Mouse (Mus musculus): Measurements from ENCODE around the gene Chd9. TPM values are rescaled to one million over a fixed set of nuclear protein-coding genes. Genes with fewer than 3 reads are reported as not detected.

Gene Chd9
- polyA plus RNA-seq, 1 experiment from 2014 or later = 70.1 TPM

DNA sequence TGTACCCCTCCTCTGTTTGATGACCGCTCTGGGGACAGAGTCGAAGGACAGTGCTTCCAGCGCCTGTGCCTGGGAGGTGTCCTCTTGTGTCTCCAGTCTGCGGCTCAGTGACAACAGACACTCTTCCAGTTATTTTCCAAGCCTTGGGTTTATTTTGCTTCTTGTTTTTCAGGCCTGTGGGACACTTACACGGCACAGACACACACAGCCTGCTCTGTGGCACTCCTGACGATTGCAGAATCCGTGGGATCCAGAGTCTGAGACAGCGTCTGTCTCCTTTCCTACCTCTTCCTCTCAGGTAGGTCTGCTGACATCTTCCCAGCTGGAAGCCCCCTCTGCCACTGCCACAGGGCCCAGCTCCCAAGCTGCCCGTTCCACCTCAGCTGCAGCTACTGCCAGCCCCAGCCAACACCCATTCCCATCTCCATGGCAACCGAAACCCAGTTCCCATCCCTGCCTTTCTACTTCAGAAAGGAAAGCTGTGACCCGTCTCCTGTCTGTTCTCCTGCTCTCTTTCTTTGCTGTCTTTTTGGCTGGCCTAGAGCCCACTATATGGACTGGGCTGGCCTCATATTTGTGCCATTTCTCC is 21.4 kb downstream of the Chd9 start:
- Histone ChIP-seq H3K27me3 (ENCODE audit: control insufficient read depth, insufficient read depth, low read length) (no peaks in the 10 kb centered on the region), H3K9me3 (ENCODE audit: control insufficient read depth, low read length) (no peaks in the 10 kb centered on the region), H3K27ac (ENCODE audit: low read depth, low read length) (no peak overlapping the region), H3K4me2 (replicated peaks; ENCODE audit: low read depth, low read length) (no peak overlapping the region), H3K4me1 (ENCODE audit: control insufficient read depth, insufficient read depth, low read length) (0 out of 2 replicates have a peak, but pooled peaks cover 4% of the 10 kb centered on the region), H3K4me3 (ENCODE audit: low read length) (no peak overlapping the region), H3K9ac (ENCODE audit: low read depth, low read length) (no peak overlapping the region), H3K36me3 (ENCODE audit: control insufficient read depth, insufficient read depth, low read length) (no peaks in the 10 kb centered on the region)
- no peak for ATAC-seq (ENCODE audit: low FRiP score, low TSS enrichment)
- WGBS = 58% methylated on average over 11 of the region's 11 CpGs

DNA sequence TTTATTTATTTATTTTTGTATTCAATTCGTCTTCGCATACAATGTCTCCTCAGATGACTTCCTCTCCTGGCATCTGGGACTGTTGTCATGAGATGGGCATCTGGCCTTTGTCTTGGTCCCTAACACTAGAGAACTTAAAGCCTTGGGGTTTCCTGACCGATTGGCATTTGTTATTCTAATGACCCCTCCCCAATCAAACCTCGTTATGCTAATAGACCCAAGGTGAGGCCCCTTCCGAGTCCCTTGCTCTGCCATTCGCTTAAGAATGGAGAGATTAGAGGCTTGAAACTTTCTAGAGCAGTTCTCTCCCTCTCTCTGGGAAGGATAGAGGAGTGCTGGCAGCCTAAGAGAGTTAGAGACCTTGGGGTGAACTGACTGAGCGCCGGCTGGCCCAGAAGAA is 23.4 kb downstream of the Chd9 start:
- ATAC-seq (ENCODE audit: low FRiP score, low TSS enrichment) = no peak
- H3K4me3 ChIP-seq (ENCODE audit: low read length) = no peak overlapping the region
- no peak overlapping the region for H3K27ac ChIP-seq (ENCODE audit: low read depth, low read length)
- 54% methylated on average over 8 of the region's 8 CpGs for WGBS
- 0 out of 2 replicates have a peak, but pooled peaks cover 4% of the 10 kb centered on the region for H3K4me1 ChIP-seq (ENCODE audit: control insufficient read depth, insufficient read depth, low read length)
- no peak overlapping the region for H3K4me2 ChIP-seq (replicated peaks; ENCODE audit: low read depth, low read length)
- no peaks in the 10 kb centered on the region for H3K9me3 ChIP-seq (ENCODE audit: control insufficient read depth, low read length)
- no peaks in the 10 kb centered on the region for H3K36me3 ChIP-seq (ENCODE audit: control insufficient read depth, insufficient read depth, low read length)
- H3K27me3 ChIP-seq (ENCODE audit: control insufficient read depth, insufficient read depth, low read length) = no peaks in the 10 kb centered on the region
- H3K9ac ChIP-seq (ENCODE audit: low read depth, low read length) = no peak overlapping the region

DNA sequence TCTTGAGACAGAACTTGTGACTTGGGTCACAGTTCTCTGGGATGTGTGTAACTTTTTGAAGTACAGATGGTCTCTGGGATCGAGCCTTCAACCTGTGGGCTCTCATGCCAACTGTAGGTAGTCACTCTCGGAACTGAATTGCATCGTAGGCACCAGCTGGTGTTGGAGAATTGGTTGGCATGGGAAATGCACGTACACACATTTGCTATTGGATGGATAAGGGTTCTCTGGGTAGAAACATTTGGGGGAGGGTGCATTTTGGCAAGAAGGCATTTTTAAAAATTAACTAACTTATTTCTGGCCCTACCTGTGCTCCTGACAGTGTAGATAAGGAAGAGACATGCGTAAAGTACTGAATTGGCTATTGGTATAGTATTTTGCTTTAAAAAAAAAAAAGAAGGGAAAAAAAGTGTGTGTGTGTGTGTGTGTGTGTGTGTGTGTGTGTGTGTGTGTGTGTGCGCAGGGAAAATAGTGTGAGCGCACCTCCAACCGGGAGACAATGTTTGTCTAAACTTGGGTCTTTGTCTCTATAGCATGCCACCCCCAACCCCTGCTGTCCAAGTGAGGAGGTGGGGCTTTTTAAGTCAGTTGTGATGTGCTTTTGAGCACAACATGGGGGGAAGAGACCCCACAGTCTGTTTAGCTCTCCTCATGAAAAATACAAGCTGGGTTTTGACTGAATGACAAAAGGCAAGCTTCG is 26.0 kb downstream of the Chd9 start:
- Histone ChIP-seq H3K4me1 (ENCODE audit: control insufficient read depth, insufficient read depth, low read length) (0 out of 2 replicates have a peak, but pooled peaks cover 4% of the 10 kb centered on the region), H3K9me3 (ENCODE audit: control insufficient read depth, low read length) (no peaks in the 10 kb centered on the region), H3K27me3 (ENCODE audit: control insufficient read depth, insufficient read depth, low read length) (no peaks in the 10 kb centered on the region), H3K9ac (ENCODE audit: low read depth, low read length) (no peak overlapping the region), H3K4me3 (ENCODE audit: low read length) (no peak overlapping the region), H3K36me3 (ENCODE audit: control insufficient read depth, insufficient read depth, low read length) (no peaks in the 10 kb centered on the region), H3K27ac (ENCODE audit: low read depth, low read length) (no peak overlapping the region), H3K4me2 (replicated peaks; ENCODE audit: low read depth, low read length) (no peak overlapping the region; the same call in 1 of the 2 replicates)
- no peak for ATAC-seq (ENCODE audit: low FRiP score, low TSS enrichment)
- 72% methylated on average over 9 of the region's 9 CpGs for WGBS

DNA sequence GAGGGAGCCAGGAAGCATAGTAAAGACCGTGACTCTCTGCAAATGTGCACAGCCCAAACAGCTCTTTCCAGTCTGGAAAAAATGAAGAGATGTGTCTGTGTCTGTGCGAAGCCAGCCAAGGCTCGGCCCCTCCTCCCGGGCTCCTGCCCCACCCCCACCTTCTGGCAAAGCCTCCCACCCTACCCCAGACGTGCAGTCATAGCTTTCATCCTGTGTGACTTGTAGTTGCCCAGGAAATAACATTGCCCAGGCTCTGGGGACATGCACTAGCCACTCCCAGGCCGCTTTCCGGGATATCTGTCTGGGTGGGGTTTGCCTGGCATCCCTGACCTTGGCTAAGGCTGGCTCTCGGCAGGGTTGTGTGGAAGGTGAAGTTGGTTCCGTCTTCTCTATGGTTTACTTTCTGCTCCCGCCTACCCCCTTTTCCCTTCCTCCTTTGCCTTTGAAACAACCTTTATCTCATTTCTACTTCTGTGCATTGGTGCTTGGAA is 26.6 kb downstream of the Chd9 start:
- no peaks in the 10 kb centered on the region for H3K27me3 ChIP-seq (ENCODE audit: control insufficient read depth, insufficient read depth, low read length)
- ATAC-seq (ENCODE audit: low FRiP score, low TSS enrichment) = no peak
- H3K36me3 ChIP-seq (ENCODE audit: control insufficient read depth, insufficient read depth, low read length) = no peaks in the 10 kb centered on the region
- WGBS = 22% methylated on average over 10 of the region's 10 CpGs
- no peak overlapping the region for H3K4me3 ChIP-seq (ENCODE audit: low read length)
- no peaks in the 10 kb centered on the region for H3K9me3 ChIP-seq (ENCODE audit: control insufficient read depth, low read length)
- H3K27ac ChIP-seq (ENCODE audit: low read depth, low read length) = no peak overlapping the region; the same call in 1 of the 2 replicates
- H3K4me1 ChIP-seq (ENCODE audit: control insufficient read depth, insufficient read depth, low read length) = 0 out of 2 replicates have a peak, but pooled peaks cover 4% of the 10 kb centered on the region
- no peak overlapping the region for H3K9ac ChIP-seq (ENCODE audit: low read depth, low read length)
- H3K4me2 ChIP-seq (replicated peaks; ENCODE audit: low read depth, low read length) = no peak overlapping the region; the same call in 1 of the 2 replicates

DNA sequence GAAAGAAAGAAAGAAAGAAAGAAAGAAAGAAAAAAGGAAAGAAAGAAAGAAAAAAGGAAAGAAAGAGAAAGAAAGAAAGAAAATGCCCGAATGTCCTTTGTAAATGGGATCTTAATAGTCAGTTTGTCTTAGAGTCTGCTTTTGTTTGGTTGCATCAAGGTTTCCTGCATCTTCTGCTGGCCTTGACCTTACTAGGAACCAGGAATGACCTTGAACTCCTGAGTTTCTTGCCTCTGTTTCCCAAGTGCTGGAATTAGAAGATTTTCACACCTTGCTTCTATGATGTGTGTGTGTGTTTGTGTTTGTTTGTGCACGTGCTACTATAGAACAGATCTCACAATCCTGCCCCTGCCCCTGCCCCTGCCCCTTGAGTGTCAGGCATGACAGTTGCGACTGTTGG is 28.0 kb downstream of the Chd9 start:
- H3K27me3 ChIP-seq (ENCODE audit: control insufficient read depth, insufficient read depth, low read length) = no peaks in the 10 kb centered on the region
- no peak for ATAC-seq (ENCODE audit: low FRiP score, low TSS enrichment)
- H3K4me1 ChIP-seq (ENCODE audit: control insufficient read depth, insufficient read depth, low read length) = peaks cover 4% of the 10 kb centered on the region; the same call in 1 of the 2 replicates
- H3K9me3 ChIP-seq (ENCODE audit: control insufficient read depth, low read length) = no peaks in the 10 kb centered on the region
- no peak overlapping the region for H3K4me2 ChIP-seq (replicated peaks; ENCODE audit: low read depth, low read length)
- H3K36me3 ChIP-seq (ENCODE audit: control insufficient read depth, insufficient read depth, low read length) = no peaks in the 10 kb centered on the region
- no peak overlapping the region for H3K4me3 ChIP-seq (ENCODE audit: low read length)
- no peak overlapping the region for H3K9ac ChIP-seq (ENCODE audit: low read depth, low read length)
- no peak overlapping the region for H3K27ac ChIP-seq (ENCODE audit: low read depth, low read length)
- WGBS = 84% methylated on average over 3 of the region's 3 CpGs

DNA sequence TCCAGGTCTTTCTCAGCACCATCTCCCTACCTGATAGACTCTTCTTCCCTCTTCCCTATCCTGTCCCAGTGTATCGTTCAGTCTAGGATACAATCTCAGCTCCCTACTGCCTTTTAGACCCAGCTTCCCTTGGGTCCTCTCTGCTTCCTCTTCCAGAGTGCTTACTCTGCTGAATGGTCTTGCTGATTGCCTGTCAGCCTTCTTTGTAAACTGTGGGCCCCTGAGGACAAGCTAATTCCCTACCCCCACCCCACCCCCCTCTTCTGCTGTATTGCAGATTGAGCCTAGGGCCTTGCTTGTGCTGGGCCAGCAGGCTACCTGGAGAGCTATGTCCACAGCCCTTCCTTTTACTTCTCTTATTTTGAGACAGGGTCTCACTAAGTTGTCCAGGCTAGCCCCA is 28.8 kb downstream of the Chd9 start:
- peaks cover 12% of the 10 kb centered on the region for H3K4me1 ChIP-seq (ENCODE audit: control insufficient read depth, insufficient read depth, low read length)
- H3K9me3 ChIP-seq (ENCODE audit: control insufficient read depth, low read length) = no peaks in the 10 kb centered on the region
- no peaks in the 10 kb centered on the region for H3K36me3 ChIP-seq (ENCODE audit: control insufficient read depth, insufficient read depth, low read length)
- no peak overlapping the region for H3K27ac ChIP-seq (ENCODE audit: low read depth, low read length)
- 65% methylated on average over 1 of the region's 1 CpGs for WGBS
- H3K4me3 ChIP-seq (ENCODE audit: low read length) = no peak overlapping the region
- H3K9ac ChIP-seq (ENCODE audit: low read depth, low read length) = no peak overlapping the region
- no peaks in the 10 kb centered on the region for H3K27me3 ChIP-seq (ENCODE audit: control insufficient read depth, insufficient read depth, low read length)
- no peak for ATAC-seq (ENCODE audit: low FRiP score, low TSS enrichment)
- no peak overlapping the region for H3K4me2 ChIP-seq (replicated peaks; ENCODE audit: low read depth, low read length)

DNA sequence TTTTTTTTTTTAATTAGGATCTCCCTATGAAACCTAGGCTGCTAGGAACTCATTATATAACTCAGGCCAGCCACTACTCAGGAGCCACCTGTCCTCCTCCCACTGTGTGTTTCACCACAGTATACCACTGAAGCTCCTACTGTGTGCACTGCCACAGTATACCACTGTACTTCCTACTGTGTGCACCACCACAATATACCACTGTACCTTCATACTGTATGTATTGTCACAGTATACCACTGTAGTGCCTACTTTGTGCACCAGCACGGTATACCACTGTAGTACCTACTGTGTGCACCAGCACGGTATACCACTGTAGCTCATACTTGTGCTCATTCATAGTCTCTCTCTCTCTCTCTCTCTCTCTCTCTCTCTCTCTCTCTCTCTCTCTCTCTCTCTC is 29.9 kb downstream of the Chd9 start:
- Histone ChIP-seq H3K27ac (ENCODE audit: low read depth, low read length) (no peak overlapping the region), H3K9me3 (ENCODE audit: control insufficient read depth, low read length) (no peaks in the 10 kb centered on the region), H3K4me3 (ENCODE audit: low read length) (no peak overlapping the region), H3K4me2 (replicated peaks; ENCODE audit: low read depth, low read length) (no peak overlapping the region), H3K36me3 (ENCODE audit: control insufficient read depth, insufficient read depth, low read length) (no peaks in the 10 kb centered on the region), H3K27me3 (ENCODE audit: control insufficient read depth, insufficient read depth, low read length) (no peaks in the 10 kb centered on the region), H3K4me1 (ENCODE audit: control insufficient read depth, insufficient read depth, low read length) (peaks cover 17% of the 10 kb centered on the region), H3K9ac (ENCODE audit: low read depth, low read length) (no peak overlapping the region)
- 100% methylated on average over 2 of the region's 2 CpGs for WGBS
- ATAC-seq (ENCODE audit: low FRiP score, low TSS enrichment) = no peak

DNA sequence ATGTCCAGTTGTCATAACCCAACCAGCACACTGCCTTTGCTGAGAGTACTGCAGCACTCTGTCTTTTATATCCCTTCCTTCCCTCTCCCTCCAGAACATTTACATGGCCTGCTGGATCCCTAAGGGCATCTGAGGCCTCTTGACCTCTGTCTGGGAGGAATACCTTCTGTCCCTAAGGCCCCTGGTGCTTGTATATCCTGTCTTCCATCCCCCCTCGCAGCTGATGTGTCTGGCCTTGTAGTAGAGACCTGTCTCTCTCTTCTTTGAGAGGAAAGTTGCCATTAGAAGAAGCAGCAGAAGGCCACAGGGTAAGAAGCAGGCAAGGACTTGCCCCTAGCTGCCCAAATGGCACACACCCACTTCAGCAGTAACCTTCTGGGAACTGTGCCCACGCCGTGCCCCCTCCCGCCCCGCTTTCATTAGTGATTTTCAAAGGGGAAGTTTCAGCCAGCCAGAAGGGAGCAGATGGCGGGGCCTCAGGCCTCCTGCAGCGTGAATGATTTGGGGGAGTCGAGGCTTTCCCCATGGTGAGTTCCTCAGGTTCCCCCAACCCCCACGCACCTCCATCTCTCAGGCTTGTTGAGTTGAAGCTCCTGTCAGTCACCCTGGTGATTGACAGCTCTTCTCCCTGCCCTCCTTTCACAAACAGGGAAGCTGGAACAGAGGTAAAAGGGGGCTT is 33.3 kb downstream of the Chd9 start:
- peak overlapping the region; percentile 89 for H3K27ac ChIP-seq (ENCODE audit: low read depth, low read length)
- peak overlapping the region; percentile 19; the same call in 1 of the 2 replicates for H3K9ac ChIP-seq (ENCODE audit: low read depth, low read length)
- no peaks in the 10 kb centered on the region for H3K9me3 ChIP-seq (ENCODE audit: control insufficient read depth, low read length)
- no peak overlapping the region for H3K4me3 ChIP-seq (ENCODE audit: low read length)
- peaks cover 13% of the 10 kb centered on the region for H3K4me1 ChIP-seq (ENCODE audit: control insufficient read depth, insufficient read depth, low read length)
- ATAC-seq (ENCODE audit: low FRiP score, low TSS enrichment) = no peak
- no peaks in the 10 kb centered on the region for H3K27me3 ChIP-seq (ENCODE audit: control insufficient read depth, insufficient read depth, low read length)
- 12% methylated on average over 9 of the region's 9 CpGs for WGBS
- H3K4me2 ChIP-seq (replicated peaks; ENCODE audit: low read depth, low read length) = 0 out of 2 replicates have a peak overlapping the region, but pooled peaks have one; percentile 9
- H3K36me3 ChIP-seq (ENCODE audit: control insufficient read depth, insufficient read depth, low read length) = no peaks in the 10 kb centered on the region
